Mouse (Mus musculus) brain, embryonic 14.5 days (tissue): ENCODE data around the gene Pdzd8.

ENCODE experiments used
- CTCF ChIP-seq: fragments of 200-500 bp; IDR thresholded peaks from 2 replicates; pipeline ENCODE4 v1.5.1; 2012; ENCODE audit warnings: inconsistent platforms, mild to moderate bottlenecking, moderate library complexity, borderline replicate concordance; ENCODE audit not compliant: insufficient read depth, insufficient read length; ENCODE audit errors: extremely low read depth
- POLR2A ChIP-seq: fragments of 200-500 bp; IDR thresholded peaks from 2 replicates; pipeline ENCODE4 v1.6.1; 2012; ENCODE audit warnings: mild to moderate bottlenecking, inconsistent platforms, borderline replicate concordance; ENCODE audit not compliant: poor library complexity, insufficient read depth, insufficient read length, severe bottlenecking; ENCODE audit errors: extremely low read depth

DNA sequence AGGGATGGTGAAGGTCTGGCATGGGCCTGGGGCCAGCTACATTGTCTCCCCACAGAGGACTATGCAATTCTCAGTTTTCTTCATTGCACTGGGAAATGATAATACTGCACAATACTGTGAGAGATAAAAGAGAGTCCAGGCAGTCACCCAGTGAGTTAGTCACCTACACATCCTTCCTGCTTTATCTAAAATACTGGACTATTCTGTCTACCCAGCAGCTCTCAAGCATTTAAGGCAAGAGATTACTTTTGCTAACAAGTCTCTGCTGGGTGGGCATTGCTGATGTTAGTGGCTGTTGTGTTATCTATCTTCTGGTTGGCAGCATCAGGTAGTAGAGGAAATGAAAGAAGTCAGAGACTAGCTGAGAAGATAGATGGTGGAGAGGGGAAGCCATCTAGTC is 56.5 kb downstream of the Pdzd8 start:
- no peak for TF ChIP-seq CTCF
- no peak for TF ChIP-seq POLR2A
